ENCODE assay signal across 22 mouse cellular contexts in genomic region chr12:34826931-34827330, GRCm38 (mm10).
A peak's percentile ranks its signal among the peaks of the same experiment; 100 is the strongest.
DNase-seq lines count a peak whose midpoint lies in the region; ATAC-seq and TF ChIP-seq lines count a peak whose summit lies in the region.
"Had no signal": no experiment of that assay in that cellular context is flagged by ENCODE, and none has a peak within 500 bp of the region (broad histone marks: within the 10 kb centered on the region; RNA-seq: fewer than 3 reads in every experiment).

No protein-coding gene starts in this region.

- no peaks in the 10 kb centered on the region for H3K9me3 ChIP-seq in heart, embryonic 12.5 days (replicated peaks)
- H3K9me3 ChIP-seq in lung, embryonic 15.5 days, result no peaks in the 10 kb centered on the region
- H3K9me3 ChIP-seq in intestine, embryonic 16.5 days (ENCODE audit: control insufficient read depth, low read length), result no peaks in the 10 kb centered on the region
- H3K9me3 ChIP-seq: embryonic facial prominence, embryonic 15.5 days; forebrain, embryonic 10.5 days; hindbrain, embryonic 10.5 days; intestine, embryonic 15.5 days had no signal

- no peaks in the 10 kb centered on the region for H3K36me3 ChIP-seq in heart, embryonic 12.5 days
- H3K36me3 ChIP-seq in lung, embryonic 15.5 days, result no peaks in the 10 kb centered on the region
- H3K36me3 ChIP-seq in intestine, embryonic 16.5 days (ENCODE audit: control insufficient read depth, insufficient read depth, low read length), result no peaks in the 10 kb centered on the region
- H3K36me3 ChIP-seq: embryonic facial prominence, embryonic 15.5 days; forebrain, embryonic 10.5 days; hindbrain, embryonic 10.5 days; intestine, embryonic 15.5 days had no signal

- no peak overlapping the region for H3K4me3 ChIP-seq in heart, embryonic 12.5 days
- no peak overlapping the region for H3K4me3 ChIP-seq in lung, embryonic 15.5 days
- H3K4me3 ChIP-seq in lung, adult 2 months (replicated peaks; ENCODE audit: extremely low read depth, low read depth, low read length), result no peak overlapping the region
- H3K4me3 ChIP-seq in brown adipose tissue, adult 24 weeks (ENCODE audit: insufficient read depth, low read depth, low read length), result no peak overlapping the region
- H3K4me3 ChIP-seq in intestine, embryonic 16.5 days (ENCODE audit: low read length), result no peak overlapping the region
- H3K4me3 ChIP-seq: embryonic facial prominence, embryonic 15.5 days; erythroblast, embryonic 14.5 days; forebrain, embryonic 10.5 days; hindbrain, embryonic 10.5 days; intestine, embryonic 15.5 days had no signal

- WGBS in heart, embryonic 12.5 days, result 86% methylated on average over 4 of the region's 4 CpGs
- 71% methylated on average over 4 of the region's 4 CpGs for WGBS in lung, embryonic 15.5 days
- 53% methylated on average over 4 of the region's 4 CpGs for WGBS in lung, adult 2 months
- WGBS in large intestine, adult 2 months, result 34% methylated on average over 4 of the region's 4 CpGs
- WGBS in intestine, embryonic 16.5 days, result 74% methylated on average over 4 of the region's 4 CpGs

- no peak overlapping the region for H3K9ac ChIP-seq in heart, embryonic 12.5 days
- H3K9ac ChIP-seq in lung, embryonic 15.5 days, result no peak overlapping the region
- no peak overlapping the region for H3K9ac ChIP-seq in intestine, embryonic 16.5 days (ENCODE audit: low read depth, low read length)
- H3K9ac ChIP-seq: embryonic facial prominence, embryonic 15.5 days; hindbrain, embryonic 14.5 days; intestine, embryonic 15.5 days had no signal

- peak; percentile 42 for DNase-seq in heart, adult 8-10 months (ENCODE audit: low spot score)
- no peak for DNase-seq in lung, adult 2 months
- DNase-seq in large intestine, adult 2 months (ENCODE audit: low read depth, low spot score), result peak; percentile 27
- DNase-seq: adrenal gland, adult 2 months; adrenal gland, postnatal 36 days; cerebellum, adult 11 months; cerebellum, adult 8-10 months; cerebellum, postnatal 14 days; embryo, embryonic 11 days; gastrocnemius, postnatal 10 days had no signal

- no peak overlapping the region for H3K27ac ChIP-seq in heart, embryonic 12.5 days (ENCODE audit: poor library complexity, severe bottlenecking)
- H3K27ac ChIP-seq in lung, embryonic 15.5 days, result no peak overlapping the region
- H3K27ac ChIP-seq in brown adipose tissue, adult 24 weeks (replicated peaks; ENCODE audit: low read depth, low read length), result 0 out of 2 replicates have a peak overlapping the region, but pooled peaks have one; percentile 3
- no peak overlapping the region for H3K27ac ChIP-seq in intestine, embryonic 16.5 days (ENCODE audit: low read length)
- H3K27ac ChIP-seq: embryonic facial prominence, embryonic 15.5 days; forebrain, embryonic 10.5 days; hindbrain, embryonic 10.5 days; hindbrain, embryonic 14.5 days; intestine, embryonic 15.5 days had no signal

- TF ChIP-seq CTCF in lung, adult 2 months (IDR thresholded peaks at IDR 0.05; ENCODE audit: insufficient read depth, low read length), result no peak

- ATAC-seq in heart, embryonic 12.5 days (ENCODE audit: insufficient number of reproducible peaks, low FRiP score), result no peak
- ATAC-seq in lung, embryonic 15.5 days (ENCODE audit: borderline replicate concordance, extremely low read depth, low FRiP score, low TSS enrichment), result peak; percentile 49; the same call in 1 of the 2 replicates
- no peak for ATAC-seq in intestine, embryonic 16.5 days
- ATAC-seq: forebrain, embryonic 14.5 days; intestine, embryonic 15.5 days had no signal

- no peaks in the 10 kb centered on the region for H3K4me1 ChIP-seq in heart, embryonic 12.5 days (replicated peaks)
- no peaks in the 10 kb centered on the region for H3K4me1 ChIP-seq in lung, embryonic 15.5 days
- no peaks in the 10 kb centered on the region for H3K4me1 ChIP-seq in lung, adult 2 months (ENCODE audit: control insufficient read depth, insufficient read depth, low read length)
- no peaks in the 10 kb centered on the region for H3K4me1 ChIP-seq in brown adipose tissue, adult 24 weeks (ENCODE audit: control insufficient read depth, insufficient read depth, insufficient read length, low read length)
- no peaks in the 10 kb centered on the region for H3K4me1 ChIP-seq in intestine, embryonic 16.5 days (ENCODE audit: control insufficient read depth, insufficient read depth, low read length)
- H3K4me1 ChIP-seq: embryonic facial prominence, embryonic 15.5 days; hindbrain, embryonic 10.5 days; intestine, embryonic 15.5 days had no signal

- H3K4me2 ChIP-seq in heart, embryonic 12.5 days, result no peak overlapping the region
- no peak overlapping the region for H3K4me2 ChIP-seq in lung, embryonic 15.5 days
- H3K4me2 ChIP-seq in intestine, embryonic 16.5 days (ENCODE audit: low read depth, low read length), result no peak overlapping the region
- H3K4me2 ChIP-seq: embryonic facial prominence, embryonic 15.5 days; heart, embryonic 11.5 days; hindbrain, embryonic 14.5 days; intestine, embryonic 15.5 days had no signal

- no peaks in the 10 kb centered on the region for H3K27me3 ChIP-seq in heart, embryonic 12.5 days (replicated peaks)
- H3K27me3 ChIP-seq in lung, embryonic 15.5 days, result no peaks in the 10 kb centered on the region
- H3K27me3 ChIP-seq in intestine, embryonic 16.5 days (replicated peaks; ENCODE audit: control insufficient read depth, insufficient read depth, low read length), result no peaks in the 10 kb centered on the region
- H3K27me3 ChIP-seq: embryonic facial prominence, embryonic 15.5 days; intestine, embryonic 15.5 days had no signal

- TF ChIP-seq POLR2A in lung, adult 2 months (IDR thresholded peaks at IDR 0.05; ENCODE audit: borderline replicate concordance, extremely low read depth, low read depth, low read length), result no peak
